Mouse (Mus musculus): ENCODE measurements around the gene Gpr61.

Gene Gpr61

DNA sequence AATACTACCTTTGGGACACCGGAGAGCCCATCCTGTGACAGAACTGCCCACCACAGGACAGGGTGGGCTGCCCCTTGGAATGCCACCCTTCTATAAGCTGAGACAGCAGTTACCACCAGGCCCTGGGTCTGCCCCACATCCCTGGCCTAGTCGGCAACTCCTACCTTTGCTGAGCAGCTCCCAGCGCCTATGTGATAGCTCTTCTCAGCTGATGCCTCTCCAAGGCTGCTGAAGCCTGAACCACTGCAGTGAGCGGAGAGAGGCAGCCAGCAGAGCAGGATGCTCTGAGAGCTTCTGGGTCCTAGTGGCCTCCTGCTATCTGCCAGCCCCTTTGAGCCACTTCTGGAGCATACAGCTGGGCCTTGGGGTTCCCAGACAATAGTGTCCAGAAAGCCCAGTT is at the start of gene Gpr61:
Gene Gpr61 (minus strand): TSS at position 227 of the 400 bp plus-strand sequence.
- no peak for DNase-seq (ENCODE audit: low spot score)

DNA sequence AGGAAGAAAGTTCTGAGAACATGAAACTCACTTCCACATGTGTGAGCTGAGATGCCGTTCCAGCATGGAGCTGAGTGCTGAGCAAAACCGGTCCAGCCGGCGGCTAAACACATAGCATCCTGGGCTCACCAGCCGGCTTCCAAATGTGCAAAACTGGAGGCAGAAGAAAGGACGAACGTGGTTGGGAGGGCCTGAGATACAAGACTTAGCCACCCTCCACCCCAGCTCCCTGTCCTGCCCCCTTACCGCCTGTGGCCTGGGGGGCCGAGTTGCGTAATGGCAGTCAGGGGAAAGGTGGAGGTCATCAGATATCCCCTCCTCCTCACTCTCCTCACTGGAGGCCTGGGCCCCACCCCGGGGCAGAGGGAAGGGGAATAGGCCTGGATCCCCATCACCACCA is 49.8 kb upstream of the Gpr61 start:
- no peak for DNase-seq (ENCODE audit: low spot score)

DNA sequence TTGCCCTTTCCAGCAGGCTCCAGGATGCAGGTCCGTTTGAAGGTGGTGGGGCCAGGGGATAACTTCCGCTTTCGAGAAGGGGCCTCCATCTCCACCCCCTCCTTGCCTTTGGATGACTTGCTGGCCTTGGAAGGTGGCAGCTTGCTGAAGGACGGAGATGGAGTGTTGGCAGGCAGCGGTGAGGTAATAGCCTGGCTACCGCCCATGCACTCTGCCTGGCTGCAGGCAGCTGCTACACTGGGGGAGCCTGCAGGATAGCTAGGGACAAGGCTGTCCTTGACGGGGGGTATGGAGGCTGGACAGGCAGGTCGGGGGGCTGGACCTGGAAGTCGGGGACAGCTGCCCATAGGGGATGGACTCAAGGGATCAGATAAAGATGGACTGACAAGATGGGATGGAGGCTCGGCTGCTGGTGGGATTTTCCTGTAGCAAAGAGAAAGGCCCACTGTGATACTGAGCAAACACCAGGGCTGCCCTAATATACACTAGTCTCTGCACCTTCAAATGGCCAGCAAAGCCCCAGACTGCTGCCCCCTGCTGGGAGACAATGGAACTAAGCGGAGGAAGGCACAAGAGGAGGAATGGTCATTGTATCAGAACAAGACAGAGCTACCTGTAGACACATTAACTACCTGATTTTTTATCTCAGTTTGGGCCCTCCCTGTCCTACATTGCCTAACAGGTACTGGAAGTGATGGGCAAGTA is 49.1 kb upstream of the Gpr61 start:
- peak; percentile 82 for DNase-seq (ENCODE audit: low spot score)

GRCm38 (mm10) chr3:108203212-108203611 is 48.5 kb upstream of the Gpr61 start:
- no peak for DNase-seq (ENCODE audit: low spot score)

DNA sequence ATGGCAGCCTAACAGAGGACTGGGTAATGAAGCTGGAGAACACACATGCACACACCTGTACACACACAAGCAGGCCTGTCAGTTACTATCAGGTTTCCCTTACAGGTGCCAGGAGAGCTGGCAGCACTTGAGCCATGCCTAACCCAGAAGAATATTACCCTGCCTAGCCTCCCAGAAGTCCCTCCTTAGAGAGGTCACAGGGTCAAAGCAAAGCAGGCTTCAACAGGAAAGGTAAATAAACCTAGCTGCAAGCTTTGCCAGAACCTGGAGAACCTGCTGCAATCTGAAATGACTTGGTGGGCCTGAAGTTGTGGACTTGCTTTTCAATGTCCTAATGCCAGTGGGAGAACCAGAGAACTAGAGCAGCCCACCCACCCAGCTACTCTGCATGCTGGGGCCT is 47.8 kb upstream of the Gpr61 start:
- DNase-seq (ENCODE audit: low spot score) = no peak

DNA sequence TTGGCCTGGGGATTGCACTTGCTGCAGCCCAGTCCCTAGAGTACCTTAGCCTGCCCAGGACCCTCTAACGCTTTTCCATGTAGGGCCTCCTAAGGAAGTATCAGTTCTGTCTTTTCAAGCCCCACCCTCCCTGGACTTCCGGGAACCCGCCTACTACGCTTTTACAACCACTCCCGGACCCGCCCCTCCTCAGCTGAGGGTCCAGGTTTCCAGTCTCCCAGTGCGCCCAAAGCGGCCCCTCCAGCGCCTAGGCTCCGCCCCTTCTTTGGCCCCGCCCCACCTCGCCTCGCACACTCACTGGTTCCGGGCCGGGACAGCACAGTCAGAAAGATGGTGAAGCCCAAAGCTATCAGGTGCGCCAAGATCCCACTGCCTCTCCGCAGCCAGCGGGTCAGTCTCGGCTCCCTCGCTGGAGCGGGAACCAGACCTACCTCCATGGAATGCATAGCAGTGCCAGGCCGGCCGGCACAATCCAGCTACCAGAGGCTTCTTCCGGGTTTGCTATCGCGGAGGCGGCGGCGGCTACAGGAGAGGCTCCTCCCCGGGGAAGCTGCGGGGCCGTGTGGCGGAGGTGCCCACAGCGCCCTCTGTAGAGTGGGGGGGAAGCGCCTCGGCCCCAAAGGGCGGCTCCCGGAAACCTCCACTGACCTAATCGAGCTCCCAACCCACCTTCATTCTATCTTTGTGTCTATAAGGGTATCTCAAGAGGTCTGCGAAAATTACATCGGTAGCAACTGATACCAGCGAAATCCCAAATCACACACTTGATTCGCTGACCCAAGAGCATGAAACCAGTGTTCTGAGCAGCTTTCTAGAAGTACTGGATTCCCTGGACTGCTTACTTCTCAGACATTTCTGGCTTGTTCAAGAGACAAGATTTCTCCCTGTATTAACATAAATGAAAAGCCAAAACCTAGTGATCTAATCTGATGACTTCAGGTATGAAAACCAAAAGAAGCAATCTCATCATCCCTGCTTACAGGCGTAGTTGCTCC is 45.9 kb upstream of the Gpr61 start, which contains the start of gene Cyb561d1:
Gene Cyb561d1 (minus strand): TSS at position 884 of the 995 bp plus-strand sequence.
- peak; percentile 95 for DNase-seq (ENCODE audit: low spot score)

DNA sequence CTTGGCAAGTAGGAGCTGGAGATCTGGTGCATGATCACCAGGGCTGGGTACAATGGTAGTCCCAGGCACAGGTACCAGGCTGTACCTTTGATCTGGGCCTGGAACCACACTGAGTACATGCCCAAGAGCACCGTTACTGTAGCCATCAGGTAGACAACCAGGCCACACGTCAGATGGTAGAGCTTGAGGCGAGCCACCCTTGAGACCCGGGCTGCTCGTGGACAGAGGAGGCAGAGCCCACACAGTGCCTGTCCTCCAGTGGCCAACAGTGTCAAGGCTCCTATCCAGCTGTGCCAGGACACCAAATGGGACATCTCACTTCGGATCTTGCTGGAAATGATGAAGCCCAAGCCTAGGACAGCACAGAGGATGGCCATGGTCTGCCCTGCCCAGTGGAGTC is 44.5 kb upstream of the Gpr61 start:
- no peak for DNase-seq (ENCODE audit: low spot score)

- peak; percentile 78 for DNase-seq (ENCODE audit: low spot score)
Observed at GRCm38 (mm10) chr3:108197066-108197497, 42.4 kb upstream of the Gpr61 start.

DNA sequence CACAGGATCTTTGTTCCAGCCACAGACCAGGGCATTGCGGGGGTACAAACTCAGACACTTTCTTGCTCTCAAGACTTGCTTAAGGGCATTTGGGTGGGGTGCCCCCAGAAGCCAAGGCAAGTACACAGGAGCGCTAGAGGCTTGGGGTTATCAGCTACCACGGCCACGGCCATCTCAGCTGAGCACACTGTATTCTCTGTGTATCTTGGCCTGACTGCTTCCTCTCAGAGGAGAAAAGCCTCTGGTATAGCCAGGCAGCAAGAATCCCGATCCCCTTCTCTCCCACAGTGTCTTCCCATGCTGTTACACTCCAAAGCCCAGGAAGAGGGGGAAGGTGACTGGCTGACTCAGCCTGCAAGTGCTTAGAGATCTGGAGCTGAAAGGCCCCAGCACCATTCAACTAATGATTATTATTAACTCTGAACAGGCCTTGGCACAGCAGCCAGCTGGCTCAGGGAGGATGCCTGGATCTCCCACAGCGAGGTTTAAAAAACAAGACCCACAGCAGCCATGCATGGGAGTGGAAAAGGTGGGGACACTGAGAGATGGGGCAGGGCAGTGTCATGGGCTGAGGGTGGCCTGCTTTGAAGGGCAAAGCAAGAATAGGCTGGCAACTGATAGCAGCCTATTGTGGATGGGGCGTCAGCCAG is 41.4 kb upstream of the Gpr61 start:
- no peak for DNase-seq (ENCODE audit: low spot score)

GRCm38 (mm10) chr3:108195287-108195686 is 40.6 kb upstream of the Gpr61 start:
- DNase-seq (ENCODE audit: low spot score) = no peak

GRCm38 (mm10) chr3:108193686-108194085 is 39.0 kb upstream of the Gpr61 start:
- DNase-seq (ENCODE audit: low spot score) = no peak

DNA sequence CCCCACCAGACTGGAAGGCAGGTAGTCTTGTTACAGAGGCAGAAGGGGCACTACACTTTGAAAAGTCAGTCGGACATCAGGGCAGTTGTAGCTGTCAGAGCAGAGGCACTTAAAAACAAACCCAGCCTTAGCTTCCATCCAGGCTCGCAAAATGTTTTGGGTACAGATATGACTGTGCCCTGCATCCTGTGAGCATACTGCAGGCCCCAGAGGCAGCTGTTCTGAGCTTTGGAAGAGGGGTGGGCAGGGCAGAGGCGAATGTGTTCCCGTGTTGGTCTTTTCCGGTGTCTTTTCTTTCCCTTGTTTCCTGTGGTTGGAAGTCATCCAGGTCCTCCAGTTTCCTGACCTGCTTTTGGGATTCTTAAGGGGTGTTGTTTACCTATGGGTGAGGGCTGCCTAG is 35.2 kb upstream of the Gpr61 start:
- DNase-seq (ENCODE audit: low spot score) = no peak

DNA sequence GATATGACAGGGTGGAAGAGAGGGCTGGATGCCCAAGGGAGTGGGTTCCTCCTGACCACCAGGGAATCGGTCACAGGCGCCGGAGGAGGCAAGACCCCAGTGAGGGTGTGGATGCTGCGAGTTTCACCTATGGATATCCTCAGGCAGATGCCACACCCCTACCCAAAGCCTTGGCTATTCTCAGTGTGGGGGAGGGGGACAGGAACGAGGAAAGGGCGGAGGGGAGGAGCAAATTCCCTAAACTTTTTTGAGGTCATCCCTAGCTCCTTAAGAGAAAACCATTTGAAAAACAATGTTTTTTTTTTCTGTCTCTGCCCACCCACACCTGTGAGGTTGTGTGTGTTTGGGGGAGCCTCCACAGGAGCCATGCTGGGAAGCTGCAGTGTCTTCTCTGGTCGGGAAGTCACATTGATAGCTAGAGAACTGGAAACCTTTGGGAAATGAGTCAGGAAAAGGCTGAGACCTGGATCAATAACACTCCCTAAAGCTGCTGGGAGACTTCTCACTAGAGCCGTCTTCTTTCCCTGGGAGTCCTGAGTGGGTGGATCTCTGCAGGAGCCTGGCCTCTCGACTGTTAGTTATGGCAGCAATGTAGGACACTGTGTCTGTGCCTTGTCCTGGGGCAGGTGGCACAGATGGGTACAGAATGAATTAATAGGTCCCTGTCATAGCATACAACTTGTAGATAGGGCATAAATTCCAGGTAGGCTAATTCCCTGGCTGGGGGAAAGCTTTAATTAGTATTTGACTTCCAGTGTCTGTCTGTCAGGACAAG is 34.2 kb upstream of the Gpr61 start:
- DNase-seq (ENCODE audit: low spot score) = no peak

GRCm38 (mm10) chr3:108187111-108187795 is 32.6 kb upstream of the Gpr61 start:
- no peak for DNase-seq (ENCODE audit: low spot score)

GRCm38 (mm10) chr3:108186098-108187047 is 31.7 kb upstream of the Gpr61 start, which contains the start of gene Amigo1:
Gene Amigo1, plus strand, starts transcription at chr3:108186335.
- peak; percentile 70 for DNase-seq (ENCODE audit: low spot score)

GRCm38 (mm10) chr3:108185460-108186097 is 30.9 kb upstream of the Gpr61 start:
- peak; percentile 33 for DNase-seq (ENCODE audit: low spot score)

DNA sequence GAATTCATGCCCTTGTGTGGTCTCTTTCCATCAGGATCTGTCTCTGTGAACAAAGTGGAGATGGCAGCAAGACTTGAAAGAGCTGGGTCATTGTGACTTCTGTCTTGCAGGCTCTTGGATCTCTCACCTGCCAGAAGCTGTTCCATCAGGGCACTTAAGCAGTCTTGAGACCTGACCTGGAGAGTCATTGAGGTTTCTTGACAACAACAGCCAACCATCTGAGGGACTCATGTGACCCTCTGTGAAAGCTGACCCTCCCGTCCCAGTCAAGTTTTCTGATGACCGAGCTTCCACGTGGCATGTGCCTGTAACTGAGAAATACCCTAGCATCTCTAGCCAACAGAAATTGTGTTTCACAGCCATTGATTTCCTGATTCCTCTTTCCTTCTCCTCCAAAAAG is 30.1 kb upstream of the Gpr61 start:
- no peak for DNase-seq (ENCODE audit: low spot score)

- no peak for DNase-seq (ENCODE audit: low spot score)
Observed at GRCm38 (mm10) chr3:108180514-108180913, 25.8 kb upstream of the Gpr61 start.

All from embryo, embryonic 10.5 days (tissue).